Mouse (Mus musculus) liver, embryonic 12.5 days (tissue): ENCODE results near the gene Hdc. TPM values are rescaled to one million over a fixed set of nuclear protein-coding genes. Genes with fewer than 3 reads are reported as not detected.
"Not testable (repeated sequence)": the region's sequence is repeated elsewhere in the genome, so short reads cannot be mapped to it uniquely, and the experiment has no call there.

ENCODE experiments used
- ATAC-seq: fragments of 200-750 bp; cut with Nextera tagmentation; 2 replicates; pipeline ENCODE4 v1.8.0; 2017; ENCODE audit warnings: moderate number of reproducible peaks, mild to moderate bottlenecking, moderate library complexity
- H3K27ac ChIP-seq: fragments of 300-500 bp; sonication (generic); 2 replicates; pipeline ENCODE4 v1.5.1; 2016; ENCODE audit warnings: mild to moderate bottlenecking
- H3K27me3 ChIP-seq: fragments of 300-500 bp; sonication (generic); replicated peaks from 2 replicates; pipeline ENCODE4 v1.6.1; 2016; ENCODE audit warnings: mild to moderate bottlenecking, moderate library complexity
- H3K36me3 ChIP-seq: fragments of 300-500 bp; sonication (generic); 2 replicates; pipeline ENCODE4 v1.6.1; 2016; ENCODE audit warnings: mild to moderate bottlenecking, moderate library complexity
- H3K4me1 ChIP-seq: fragments of 300-500 bp; sonication (generic); 2 replicates; pipeline ENCODE4 v1.6.1; 2016
- H3K4me2 ChIP-seq: fragments of 300-500 bp; sonication (generic); 2 replicates; pipeline ENCODE4 v1.6.1; 2016; ENCODE audit warnings: mild to moderate bottlenecking, moderate library complexity
- H3K4me3 ChIP-seq: fragments of 300-500 bp; sonication (generic); 2 replicates; pipeline ENCODE4 v1.5.1; 2016; ENCODE audit warnings: mild to moderate bottlenecking, moderate library complexity
- H3K9ac ChIP-seq: fragments of 300-500 bp; sonication (generic); 2 replicates; pipeline ENCODE4 v1.6.1; 2016; ENCODE audit warnings: mild to moderate bottlenecking, moderate library complexity
- H3K9me3 ChIP-seq: fragments of 300-500 bp; sonication (generic); replicated peaks from 2 replicates; pipeline ENCODE4 v1.6.1; 2016; ENCODE audit warnings: mild to moderate bottlenecking, moderate library complexity
- WGBS: fragments of 180-500 bp; shearing (Covaris S2); methylation state at CpG from one replicate; pipeline ENCODE4 v1.1.7; 2016; ENCODE audit not compliant: insufficient replicate concordance; 5-methylcytosine and 5-hydroxymethylcytosine counted together
- polyA plus RNA-seq: library from polyadenylated mRNA; unstranded; fragments of >200 nt; fragmentation: Nextera tagmentation; extraction: Ambion mirVana; gene quantifications from 2 replicates; pipeline ENCODE4 v1.2.1, GENCODE M21; 2016

Hdc gene
- polyA plus RNA-seq, 1 experiment from 2014 or later: 6.1 TPM

- Histone ChIP-seq H3K9me3 (no peaks in the 10 kb centered on the region), H3K4me3 (no peak overlapping the region), H3K27ac (no peak overlapping the region), H3K36me3 (peaks cover 7% of the 10 kb centered on the region; the same call in 1 of the 2 replicates), H3K27me3 (no peaks in the 10 kb centered on the region), H3K4me1 (peaks cover 14% of the 10 kb centered on the region), H3K9ac (no peak overlapping the region), H3K4me2 (no peak overlapping the region)
- no peak for ATAC-seq
Measured at GRCm38 (mm10) chr2:126623138-126623537, 4.0 kb upstream of the Hdc start.

GRCm38 (mm10) chr2:126622455-126622854 lies 3.4 kb upstream of the Hdc start:
- H3K27ac ChIP-seq: no peak overlapping the region
- no peak overlapping the region for H3K9ac ChIP-seq
- peaks cover 3% of the 10 kb centered on the region; the same call in 1 of the 2 replicates for H3K36me3 ChIP-seq
- no peaks in the 10 kb centered on the region for H3K27me3 ChIP-seq
- peaks cover 14% of the 10 kb centered on the region for H3K4me1 ChIP-seq
- no peak overlapping the region for H3K4me2 ChIP-seq
- WGBS: 53% methylated on average over 2 of the region's 2 CpGs
- no peak for ATAC-seq
- H3K9me3 ChIP-seq: no peaks in the 10 kb centered on the region
- H3K4me3 ChIP-seq: no peak overlapping the region

- Histone ChIP-seq H3K27ac (no peak overlapping the region), H3K4me2 (peak overlapping the region; percentile 43), H3K4me1 (peaks cover 14% of the 10 kb centered on the region), H3K4me3 (no peak overlapping the region; the same call in 1 of the 2 replicates), H3K9ac (no peak overlapping the region), H3K36me3 (no peaks in the 10 kb centered on the region), H3K9me3 (no peaks in the 10 kb centered on the region), H3K27me3 (no peaks in the 10 kb centered on the region)
- ATAC-seq: no peak
- WGBS: 12% methylated on average over 8 of the region's 8 CpGs
Measured at GRCm38 (mm10) chr2:126618470-126619179, 474 bp downstream of the Hdc start.

- H3K9ac ChIP-seq: no peak overlapping the region
- no peaks in the 10 kb centered on the region for H3K27me3 ChIP-seq
- ATAC-seq: no peak
- H3K4me2 ChIP-seq: no peak overlapping the region
- peaks cover 14% of the 10 kb centered on the region for H3K4me1 ChIP-seq
- H3K4me3 ChIP-seq: no peak overlapping the region
- 65% methylated on average over 3 of the region's 3 CpGs for WGBS
- no peaks in the 10 kb centered on the region for H3K9me3 ChIP-seq
- no peak overlapping the region for H3K27ac ChIP-seq
- no peaks in the 10 kb centered on the region for H3K36me3 ChIP-seq
Measured at GRCm38 (mm10) chr2:126615355-126615754, 3.7 kb downstream of the Hdc start.

GRCm38 (mm10) chr2:126609600-126609999 lies 9.5 kb downstream of the Hdc start:
- not testable (repeated sequence) for H3K36me3 ChIP-seq, H3K27ac ChIP-seq, H3K9me3 ChIP-seq, H3K9ac ChIP-seq, H3K27me3 ChIP-seq, H3K4me2 ChIP-seq, ATAC-seq, H3K4me3 ChIP-seq
- H3K4me1 ChIP-seq: peaks cover 11% of the 10 kb centered on the region; the same call in 1 of the 2 replicates
- WGBS: 33% methylated on average over 12 of the region's 12 CpGs

GRCm38 (mm10) chr2:126607553-126608203 lies 11.4 kb downstream of the Hdc start:
- no peak for ATAC-seq
- Histone ChIP-seq H3K9me3 (no peaks in the 10 kb centered on the region), H3K27ac (no peak overlapping the region), H3K4me3 (no peak overlapping the region), H3K9ac (no peak overlapping the region), H3K36me3 (no peaks in the 10 kb centered on the region), H3K27me3 (no peaks in the 10 kb centered on the region; the same call in 1 of the 2 replicates), H3K4me1 (peaks cover 15% of the 10 kb centered on the region; the same call in 1 of the 2 replicates), H3K4me2 (no peak overlapping the region)
- 33% methylated on average over 10 of the region's 10 CpGs for WGBS

GRCm38 (mm10) chr2:126606688-126607062 lies 12.4 kb downstream of the Hdc start:
- 19% methylated on average over 4 of the region's 4 CpGs for WGBS

GRCm38 (mm10) chr2:126606061-126606687 lies 12.9 kb downstream of the Hdc start:
- H3K4me2 ChIP-seq: no peak overlapping the region
- peaks cover 21% of the 10 kb centered on the region; the same call in 1 of the 2 replicates for H3K4me1 ChIP-seq
- H3K9me3 ChIP-seq: no peaks in the 10 kb centered on the region
- no peak overlapping the region for H3K9ac ChIP-seq
- H3K36me3 ChIP-seq: no peaks in the 10 kb centered on the region
- WGBS: 56% methylated on average over 15 of the region's 15 CpGs
- no peak overlapping the region for H3K4me3 ChIP-seq
- no peaks in the 10 kb centered on the region; the same call in 1 of the 2 replicates for H3K27me3 ChIP-seq
- no peak for ATAC-seq
- no peak overlapping the region for H3K27ac ChIP-seq

More at GRCm38 (mm10) chr2:126606688-126607062, 12.4 kb downstream of the Hdc start:
- Histone ChIP-seq H3K4me1 (peaks cover 21% of the 10 kb centered on the region; the same call in 1 of the 2 replicates), H3K4me3 (no peak overlapping the region), H3K9me3 (no peaks in the 10 kb centered on the region), H3K9ac (no peak overlapping the region), H3K27ac (no peak overlapping the region), H3K27me3 (no peaks in the 10 kb centered on the region; the same call in 1 of the 2 replicates), H3K36me3 (no peaks in the 10 kb centered on the region), H3K4me2 (no peak overlapping the region)
- no peak for ATAC-seq

GRCm38 (mm10) chr2:126601918-126602600 lies 17.0 kb downstream of the Hdc start:
- Histone ChIP-seq H3K9me3 (no peaks in the 10 kb centered on the region), H3K36me3 (no peaks in the 10 kb centered on the region), H3K27me3 (peaks cover 5% of the 10 kb centered on the region), H3K4me3 (no peak overlapping the region), H3K27ac (no peak overlapping the region), H3K4me2 (no peak overlapping the region), H3K9ac (no peak overlapping the region), H3K4me1 (peaks cover 24% of the 10 kb centered on the region; the same call in 1 of the 2 replicates)
- no peak for ATAC-seq
- 33% methylated on average over 14 of the region's 14 CpGs for WGBS

GRCm38 (mm10) chr2:126600533-126600932 lies 18.6 kb downstream of the Hdc start:
- no peak overlapping the region for H3K27ac ChIP-seq
- peaks cover 22% of the 10 kb centered on the region; the same call in 1 of the 2 replicates for H3K4me1 ChIP-seq
- H3K36me3 ChIP-seq: no peaks in the 10 kb centered on the region
- WGBS: 61% methylated on average over 14 of the region's 14 CpGs
- H3K9me3 ChIP-seq: no peaks in the 10 kb centered on the region
- H3K4me2 ChIP-seq: no peak overlapping the region
- no peak for ATAC-seq
- H3K27me3 ChIP-seq: peaks cover 5% of the 10 kb centered on the region
- H3K9ac ChIP-seq: no peak overlapping the region
- no peak overlapping the region for H3K4me3 ChIP-seq

GRCm38 (mm10) chr2:126599005-126599404 lies 20.1 kb downstream of the Hdc start:
- H3K27ac ChIP-seq: no peak overlapping the region
- no peak overlapping the region for H3K9ac ChIP-seq
- H3K4me3 ChIP-seq: no peak overlapping the region
- H3K36me3 ChIP-seq: no peaks in the 10 kb centered on the region
- 14% methylated on average over 3 of the region's 3 CpGs for WGBS
- peak; percentile 42 for ATAC-seq
- no peak overlapping the region for H3K4me2 ChIP-seq
- H3K4me1 ChIP-seq: peaks cover 22% of the 10 kb centered on the region; the same call in 1 of the 2 replicates
- H3K27me3 ChIP-seq: peaks cover 5% of the 10 kb centered on the region; the same call in 1 of the 2 replicates
- no peaks in the 10 kb centered on the region for H3K9me3 ChIP-seq
